In the genomic region with DNA sequence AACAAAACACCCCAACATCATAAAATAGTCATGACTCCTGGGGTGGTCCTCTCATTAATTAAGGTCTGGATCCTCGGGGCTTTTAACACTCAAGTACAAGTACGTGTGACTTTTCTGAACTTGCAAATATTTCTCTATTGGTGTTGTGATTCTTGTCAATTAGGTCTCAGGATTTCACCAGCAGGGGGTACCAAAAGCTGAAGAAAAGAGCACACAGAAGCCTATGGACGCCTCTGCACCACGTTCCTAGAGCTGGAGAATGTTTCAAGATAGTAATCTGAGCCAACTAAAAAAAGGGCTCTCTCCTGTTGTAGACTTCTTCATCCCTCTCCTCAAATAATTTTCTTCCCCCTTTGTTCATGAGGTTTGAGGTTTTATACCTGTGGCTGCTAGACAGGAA, we compare ENCODE assay signal across 9 mouse cellular contexts.
DNase-seq lines count a peak whose midpoint lies in the region; ATAC-seq and TF ChIP-seq lines count a peak whose summit lies in the region.
"Had no signal": no experiment of that assay in that cellular context is flagged by ENCODE, and none has a peak within 500 bp of the region (broad histone marks: within the 10 kb centered on the region; RNA-seq: fewer than 3 reads in every experiment).

No protein-coding gene starts in this region.

- H3K27me3 ChIP-seq in hindbrain, embryonic 14.5 days (ENCODE audit: control insufficient read depth, insufficient read depth, low read length), result no peaks in the 10 kb centered on the region
- H3K27me3 ChIP-seq in hindbrain, embryonic 10.5 days (ENCODE audit: insufficient read depth, poor library complexity, severe bottlenecking), result no peaks in the 10 kb centered on the region
- H3K27me3 ChIP-seq in midbrain, postnatal 0 days (ENCODE audit: insufficient read depth, low read length), result no peaks in the 10 kb centered on the region
- no peaks in the 10 kb centered on the region for H3K27me3 ChIP-seq in midbrain, embryonic 10.5 days (ENCODE audit: low read depth, poor library complexity, severe bottlenecking)
- no peaks in the 10 kb centered on the region for H3K27me3 ChIP-seq in stomach, postnatal 0 days (ENCODE audit: control insufficient read depth, insufficient read depth, low read length)
- H3K27me3 ChIP-seq: embryonic facial prominence, embryonic 15.5 days had no signal

- no peak for TF ChIP-seq EP300 in stomach, postnatal 0 days (optimal IDR thresholded peaks at IDR 0.05)

- no peak overlapping the region for H3K4me3 ChIP-seq in hindbrain, embryonic 14.5 days (replicated peaks; ENCODE audit: low read length)
- H3K4me3 ChIP-seq in hindbrain, embryonic 10.5 days, result no peak overlapping the region
- no peak overlapping the region for H3K4me3 ChIP-seq in midbrain, postnatal 0 days (ENCODE audit: low read depth, low read length)
- H3K4me3 ChIP-seq in midbrain, embryonic 10.5 days, result no peak overlapping the region
- H3K4me3 ChIP-seq in stomach, postnatal 0 days (ENCODE audit: low read depth, low read length), result no peak overlapping the region
- H3K4me3 ChIP-seq: embryonic facial prominence, embryonic 15.5 days had no signal

- TF ChIP-seq CTCF in midbrain, postnatal 0 days (IDR thresholded peaks at IDR 0.05), result peak; percentile 71
- TF ChIP-seq CTCF in stomach, postnatal 0 days (IDR thresholded peaks at IDR 0.05; ENCODE audit: low read depth), result peak; percentile 54

- H3K9ac ChIP-seq in hindbrain, embryonic 14.5 days, result no peak overlapping the region
- no peak overlapping the region for H3K9ac ChIP-seq in midbrain, postnatal 0 days (replicated peaks; ENCODE audit: low read length, poor library complexity, severe bottlenecking)
- H3K9ac ChIP-seq in stomach, postnatal 0 days (ENCODE audit: low read length), result no peak overlapping the region
- H3K9ac ChIP-seq: embryonic facial prominence, embryonic 15.5 days had no signal

- H3K4me2 ChIP-seq in hindbrain, embryonic 14.5 days (replicated peaks), result no peak overlapping the region
- no peak overlapping the region for H3K4me2 ChIP-seq in midbrain, postnatal 0 days (ENCODE audit: low read depth, low read length, poor library complexity, severe bottlenecking)
- H3K4me2 ChIP-seq in stomach, postnatal 0 days (replicated peaks; ENCODE audit: low read depth), result no peak overlapping the region
- H3K4me2 ChIP-seq: embryonic facial prominence, embryonic 15.5 days had no signal

- no peak overlapping the region for H3K27ac ChIP-seq in hindbrain, embryonic 14.5 days
- H3K27ac ChIP-seq in hindbrain, embryonic 10.5 days, result no peak overlapping the region
- H3K27ac ChIP-seq in midbrain, postnatal 0 days (ENCODE audit: low read depth, low read length), result no peak overlapping the region
- no peak overlapping the region for H3K27ac ChIP-seq in midbrain, embryonic 10.5 days (replicated peaks)
- H3K27ac ChIP-seq in stomach, postnatal 0 days (replicated peaks), result no peak overlapping the region
- H3K27ac ChIP-seq: embryonic facial prominence, embryonic 15.5 days had no signal

- H3K9me3 ChIP-seq in hindbrain, embryonic 14.5 days (ENCODE audit: control insufficient read depth, low read length), result no peaks in the 10 kb centered on the region
- no peaks in the 10 kb centered on the region for H3K9me3 ChIP-seq in hindbrain, embryonic 10.5 days
- H3K9me3 ChIP-seq in midbrain, postnatal 0 days (ENCODE audit: low read length), result no peaks in the 10 kb centered on the region
- H3K9me3 ChIP-seq in midbrain, embryonic 10.5 days (replicated peaks), result no peaks in the 10 kb centered on the region
- H3K9me3 ChIP-seq in stomach, postnatal 0 days (ENCODE audit: control insufficient read depth, low read length), result no peaks in the 10 kb centered on the region
- H3K9me3 ChIP-seq: embryonic facial prominence, embryonic 15.5 days had no signal

- peak; percentile 6 to 67 for DNase-seq in adrenal gland, adult (ENCODE audit: inconsistent age in 2 of 2, low spot score in 1 of 2)
- DNase-seq in adrenal gland, adult 18-20 months (ENCODE audit: low spot score in 2 of 2), result no peak
- DNase-seq in hindbrain, embryonic 14.5 days (ENCODE audit: low spot score), result peak; percentile 71
- no peak for DNase-seq in hindbrain, embryonic 10.5 days (ENCODE audit: low spot score)
- DNase-seq in midbrain, postnatal 0 days (ENCODE audit: low spot score), result peak; percentile 76
- no peak for DNase-seq in midbrain, embryonic 10.5 days (ENCODE audit: low spot score)
- no peak for DNase-seq in stomach, postnatal 0 days (ENCODE audit: low spot score)
- DNase-seq in frontal cortex, postnatal 14 days (ENCODE audit: low spot score in 2 of 2), result no peak

- H3K36me3 ChIP-seq in hindbrain, embryonic 14.5 days (replicated peaks; ENCODE audit: control insufficient read depth, insufficient read depth), result no peaks in the 10 kb centered on the region
- no peaks in the 10 kb centered on the region for H3K36me3 ChIP-seq in hindbrain, embryonic 10.5 days
- H3K36me3 ChIP-seq in midbrain, postnatal 0 days (ENCODE audit: insufficient read depth, low read length), result no peaks in the 10 kb centered on the region
- no peaks in the 10 kb centered on the region for H3K36me3 ChIP-seq in midbrain, embryonic 10.5 days
- no peaks in the 10 kb centered on the region for H3K36me3 ChIP-seq in stomach, postnatal 0 days (ENCODE audit: control insufficient read depth, insufficient read depth, low read length)
- H3K36me3 ChIP-seq: embryonic facial prominence, embryonic 15.5 days had no signal

- WGBS in hindbrain, embryonic 14.5 days, result 33% methylated on average over 4 of the region's 4 CpGs
- WGBS in hindbrain, embryonic 10.5 days, result 45% methylated on average over 4 of the region's 4 CpGs
- 25% methylated on average over 4 of the region's 4 CpGs for WGBS in midbrain, postnatal 0 days
- WGBS in midbrain, embryonic 10.5 days, result 47% methylated on average over 4 of the region's 4 CpGs
- 13% methylated on average over 4 of the region's 4 CpGs for WGBS in stomach, postnatal 0 days

- no peak for ATAC-seq in hindbrain, embryonic 14.5 days (ENCODE audit: low FRiP score)
- ATAC-seq in midbrain, postnatal 0 days (ENCODE audit: low FRiP score), result no peak
- ATAC-seq in stomach, postnatal 0 days (ENCODE audit: low FRiP score, low TSS enrichment), result no peak

- no peaks in the 10 kb centered on the region for H3K4me1 ChIP-seq in hindbrain, embryonic 14.5 days (replicated peaks; ENCODE audit: control insufficient read depth, insufficient read depth, low read length)
- peaks cover 8% of the 10 kb centered on the region; the same call in 1 of the 2 replicates for H3K4me1 ChIP-seq in hindbrain, embryonic 10.5 days (replicated peaks)
- H3K4me1 ChIP-seq in midbrain, postnatal 0 days (ENCODE audit: insufficient read depth, low read length), result no peaks in the 10 kb centered on the region
- 0 out of 2 replicates have a peak, but pooled peaks cover 3% of the 10 kb centered on the region for H3K4me1 ChIP-seq in midbrain, embryonic 10.5 days
- no peaks in the 10 kb centered on the region for H3K4me1 ChIP-seq in stomach, postnatal 0 days (replicated peaks; ENCODE audit: control insufficient read depth, insufficient read depth)
- H3K4me1 ChIP-seq: embryonic facial prominence, embryonic 15.5 days had no signal

Comparison
In these comparisons a context has a peak if more than half of its experiments do, and no peak if none do; other contexts are left out.
1. DNase-seq: peak in adrenal gland, adult (2 of 2), hindbrain, embryonic 14.5 days (single experiment) and midbrain, postnatal 0 days (single experiment); none in adrenal gland, adult 18-20 months (0 of 2), hindbrain, embryonic 10.5 days (single experiment), midbrain, embryonic 10.5 days (single experiment), stomach, postnatal 0 days (single experiment) and frontal cortex, postnatal 14 days (0 of 2).